Mouse (Mus musculus) liver, embryonic 14.5 days (tissue): ENCODE data around the gene Capzb. TPM values are rescaled to one million over a fixed set of nuclear protein-coding genes. Genes with fewer than 3 reads are reported as not detected.

ENCODE experiments used
- ATAC-seq: fragments of 200-750 bp; cut with Nextera tagmentation; 2 replicates; pipeline ENCODE4 v1.8.0; 2017; ENCODE audit warnings: moderate number of reproducible peaks, mild to moderate bottlenecking, moderate library complexity; ENCODE audit not compliant: insufficient read depth
- DNase-seq, 3 experiments: peaks; one replicate each; pipeline ENCODE4 v3.0.0-alpha.2; 2012 to 2013; ENCODE audit warnings: low read depth in 3 of 3, low spot score in 3 of 3
- H3K27ac ChIP-seq: fragments of 300-500 bp; sonication (generic); 2 replicates; pipeline ENCODE4 v1.5.1; 2014; ENCODE audit warnings: moderate library complexity, mild to moderate bottlenecking, control low read depth, inconsistent platforms
- H3K27me3 ChIP-seq: fragments of 300-500 bp; sonication (generic); 2 replicates; pipeline ENCODE4 v1.6.1; 2014; ENCODE audit warnings: mild to moderate bottlenecking, low read length, moderate library complexity; ENCODE audit not compliant: control insufficient read depth, insufficient read depth
- H3K36me3 ChIP-seq: fragments of 300-500 bp; sonication (generic); replicated peaks from 2 replicates; pipeline ENCODE4 v1.6.1; 2014; ENCODE audit warnings: low read depth; ENCODE audit not compliant: control insufficient read depth, insufficient read depth
- H3K4me1 ChIP-seq, 2 experiments: fragments of 200-500 bp in 1 of 2; fragments of 300-500 bp in 1 of 2; sonication (generic) in 1 of 2; replicated peaks; 2 replicates each; pipeline ENCODE4 v1.6.1; 2012 to 2014; ENCODE audit warnings: antibody characterized with exemption in 1 of 2, inconsistent platforms in 1 of 2, low read length in 1 of 2; ENCODE audit not compliant: control insufficient read depth in 2 of 2, insufficient read depth in 2 of 2
- H3K4me2 ChIP-seq: fragments of 300-500 bp; sonication (generic); 2 replicates; pipeline ENCODE4 v1.6.1; 2014; ENCODE audit warnings: low read depth, mild to moderate bottlenecking, control low read depth, moderate library complexity
- H3K4me3 ChIP-seq, 2 experiments: fragments of 200-500 bp in 1 of 2; fragments of 300-500 bp in 1 of 2; sonication (generic) in 1 of 2; 2 replicates each; pipeline ENCODE4 v1.5.1; 2012 to 2014; ENCODE audit warnings: low read depth in 2 of 2, low read length in 2 of 2, mild to moderate bottlenecking in 2 of 2, control low read depth in 1 of 2, inconsistent platforms in 1 of 2, moderate library complexity in 1 of 2; ENCODE audit not compliant: insufficient read depth in 1 of 2
- H3K9ac ChIP-seq: fragments of 300-500 bp; sonication (generic); replicated peaks from 2 replicates; pipeline ENCODE4 v1.6.1; 2014; ENCODE audit warnings: mild to moderate bottlenecking, control low read depth, moderate library complexity
- H3K9me3 ChIP-seq: fragments of 300-500 bp; sonication (generic); 2 replicates; pipeline ENCODE4 v1.6.1; 2016; ENCODE audit warnings: low read length, mixed read lengths; ENCODE audit not compliant: control insufficient read depth
- CTCF ChIP-seq: IDR thresholded peaks from 2 replicates; pipeline ENCODE4 v1.5.1; 2016; ENCODE audit warnings: antibody characterized with exemption, low read depth, control low read depth
- EP300 ChIP-seq: IDR thresholded peaks from 2 replicates; pipeline ENCODE4 v1.6.1; 2016; ENCODE audit warnings: antibody characterized with exemption, low read depth
- WGBS: fragments of 180-500 bp; shearing (Covaris S2); extraction: QIAGEN DNeasy Blood & Tissue Kit; methylation state at CpG from one replicate; pipeline ENCODE4 v1.1.7; 2014; ENCODE audit not compliant: insufficient replicate concordance; 5-methylcytosine and 5-hydroxymethylcytosine counted together
- polyA plus RNA-seq, 2 experiments: library from polyadenylated mRNA; depleted of rRNA in 1 of 2; stranded (reverse) in 1 of 2; unstranded in 1 of 2; fragments of >200 nt; fragmentation: Nextera tagmentation in 1 of 2; extraction: Ambion mirVana in 1 of 2; gene quantifications; 2 replicates each; pipeline versions ENCODE4 v1.2.1 to v1.2.3; 2012 to 2014

Gene Capzb
- polyA plus RNA-seq, 2 experiments: 63.0 to 110 TPM

- no peak overlapping the region for H3K4me3 ChIP-seq
- DNase-seq: no peak
- TF ChIP-seq EP300 (no peak), CTCF (peak; percentile 24; the same call in 1 of the 2 replicates)
- no peak overlapping the region for H3K27ac ChIP-seq
- ATAC-seq: no peak
- no peak overlapping the region for H3K4me2 ChIP-seq
- no peaks in the 10 kb centered on the region for H3K36me3 ChIP-seq
- 48% methylated on average over 6 of the region's 6 CpGs for WGBS
- H3K9me3 ChIP-seq: no peaks in the 10 kb centered on the region; the same call in 1 of the 2 replicates
- no peak overlapping the region for H3K9ac ChIP-seq
- H3K4me1 ChIP-seq: no peaks in the 10 kb centered on the region
- H3K27me3 ChIP-seq: no peaks in the 10 kb centered on the region
Measured at GRCm38 (mm10) chr4:139151370-139151769, 41.3 kb upstream of the Capzb start.

- ATAC-seq (no peak), DNase-seq (no peak)
- H3K27ac ChIP-seq: no peak overlapping the region
- H3K27me3 ChIP-seq: no peaks in the 10 kb centered on the region
- TF ChIP-seq CTCF (no peak), EP300 (no peak)
- no peak overlapping the region for H3K9ac ChIP-seq
- H3K4me1 ChIP-seq: no peaks in the 10 kb centered on the region
- H3K9me3 ChIP-seq: no peaks in the 10 kb centered on the region; the same call in 1 of the 2 replicates
- H3K36me3 ChIP-seq: no peaks in the 10 kb centered on the region
- no peak overlapping the region for H3K4me2 ChIP-seq
- 68% methylated on average over 20 of the region's 20 CpGs for WGBS
- H3K4me3 ChIP-seq: no peak overlapping the region
Measured at GRCm38 (mm10) chr4:139154576-139155307, 38.0 kb upstream of the Capzb start.

GRCm38 (mm10) chr4:139156538-139156937 is 36.2 kb upstream of the Capzb start:
- Histone ChIP-seq H3K9ac (no peak overlapping the region), H3K27ac (no peak overlapping the region), H3K4me3 (no peak overlapping the region), H3K4me1 (no peaks in the 10 kb centered on the region), H3K4me2 (no peak overlapping the region), H3K27me3 (no peaks in the 10 kb centered on the region), H3K9me3 (no peaks in the 10 kb centered on the region), H3K36me3 (no peaks in the 10 kb centered on the region)
- ATAC-seq (no peak), DNase-seq (no peak)
- TF ChIP-seq EP300: no peak
- TF ChIP-seq CTCF: no peak
- WGBS: 65% methylated on average over 6 of the region's 6 CpGs

GRCm38 (mm10) chr4:139158350-139158749 is 34.3 kb upstream of the Capzb start:
- TF ChIP-seq EP300 (no peak), CTCF (no peak)
- H3K4me3 ChIP-seq: no peak overlapping the region
- no peak overlapping the region for H3K9ac ChIP-seq
- WGBS: 73% methylated on average over 14 of the region's 14 CpGs
- H3K36me3 ChIP-seq: no peaks in the 10 kb centered on the region
- H3K27ac ChIP-seq: no peak overlapping the region
- DNase-seq (no peak), ATAC-seq (no peak)
- H3K9me3 ChIP-seq: no peaks in the 10 kb centered on the region
- H3K4me1 ChIP-seq: no peaks in the 10 kb centered on the region
- H3K4me2 ChIP-seq: no peak overlapping the region
- H3K27me3 ChIP-seq: no peaks in the 10 kb centered on the region

GRCm38 (mm10) chr4:139161076-139161475 is 31.6 kb upstream of the Capzb start:
- Histone ChIP-seq H3K36me3 (no peaks in the 10 kb centered on the region), H3K27me3 (no peaks in the 10 kb centered on the region), H3K4me2 (no peak overlapping the region), H3K4me1 (no peaks in the 10 kb centered on the region), H3K4me3 (no peak overlapping the region), H3K9ac (no peak overlapping the region), H3K9me3 (no peaks in the 10 kb centered on the region), H3K27ac (no peak overlapping the region)
- no peak for TF ChIP-seq EP300
- no peak for TF ChIP-seq CTCF
- no peak for ATAC-seq
- DNase-seq: no peak
- 54% methylated on average over 2 of the region's 2 CpGs for WGBS
